Mouse (Mus musculus): Measurements from ENCODE around the gene Mrps5. TPM values are rescaled to one million over a fixed set of nuclear protein-coding genes. Genes with fewer than 3 reads are reported as not detected.

Mrps5 gene
- polyA plus RNA-seq (2015; fragmentation: Nextera tagmentation; extraction: Ambion mirVana) = 75.0 and 85.2 TPM in 2 replicates

DNA sequence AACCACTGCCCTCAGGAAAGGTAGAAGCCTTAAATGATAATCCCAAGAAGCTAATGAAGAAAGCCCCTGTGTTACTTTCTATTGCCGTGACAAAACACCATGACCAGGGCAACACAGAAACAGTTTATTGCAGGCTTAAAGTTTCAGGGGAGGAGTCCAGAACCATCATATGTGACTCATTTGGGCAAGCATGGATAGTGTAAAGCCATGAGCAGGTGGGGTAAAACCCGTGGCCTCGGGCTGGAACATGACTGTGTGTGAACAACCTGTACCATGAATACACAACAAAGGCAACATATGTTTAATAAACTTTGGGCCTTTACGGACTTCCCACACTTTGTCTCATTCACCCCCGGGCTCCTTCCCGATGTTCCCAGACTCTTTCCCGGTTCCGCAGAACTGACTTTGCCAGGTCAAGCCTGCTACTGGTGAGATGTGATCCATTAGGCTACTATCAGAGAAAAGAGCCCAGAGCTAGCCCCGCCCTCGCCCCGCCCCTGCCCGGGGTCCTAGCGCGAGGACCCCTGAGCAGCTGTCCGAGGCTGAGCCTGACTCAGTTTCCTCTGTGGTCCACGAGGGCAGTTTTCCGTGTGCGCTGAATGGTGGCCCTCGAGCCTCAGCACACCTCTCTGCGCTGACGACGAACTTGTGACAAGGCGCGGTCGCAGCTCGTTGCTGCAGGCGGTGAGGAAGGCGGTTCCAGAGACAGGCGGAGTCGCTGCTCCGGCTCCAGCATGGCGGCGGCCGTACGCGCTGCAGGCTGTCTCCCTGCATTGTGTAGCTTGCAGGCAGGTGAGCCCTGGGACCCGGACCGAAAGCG is at the start of gene Mrps5, which contains the start of gene Zfp661:
TSS of gene Mrps5 (plus strand) at position 529 of the 820 bp plus-strand sequence.
TSS of gene Zfp661 (minus strand) at position 401 of the 820 bp plus-strand sequence.

DNA sequence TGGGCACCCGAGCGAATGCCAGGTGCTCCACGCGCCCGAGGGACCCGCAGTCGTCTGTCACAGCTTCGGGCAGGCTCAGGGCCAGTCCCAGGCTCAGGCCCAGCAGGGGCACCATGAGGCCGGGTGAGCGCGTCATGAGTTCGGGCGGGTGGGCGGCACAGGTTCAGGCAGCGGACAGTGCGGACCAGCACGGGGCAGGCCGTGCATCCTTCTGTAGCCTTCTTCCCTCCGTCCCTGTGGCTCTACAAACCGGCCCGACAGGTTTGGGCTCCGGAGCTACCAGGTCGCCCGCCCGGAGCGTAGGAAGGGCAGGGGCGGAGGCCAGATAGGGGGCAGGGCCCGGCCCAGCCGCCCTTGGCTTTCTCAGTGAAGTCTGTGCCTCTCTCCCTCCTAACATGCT is 45.8 kb upstream of the Mrps5 start, which contains the start of gene Prom2:
TSS of gene Prom2 (minus strand) at position 283 of the 400 bp plus-strand sequence.

DNA sequence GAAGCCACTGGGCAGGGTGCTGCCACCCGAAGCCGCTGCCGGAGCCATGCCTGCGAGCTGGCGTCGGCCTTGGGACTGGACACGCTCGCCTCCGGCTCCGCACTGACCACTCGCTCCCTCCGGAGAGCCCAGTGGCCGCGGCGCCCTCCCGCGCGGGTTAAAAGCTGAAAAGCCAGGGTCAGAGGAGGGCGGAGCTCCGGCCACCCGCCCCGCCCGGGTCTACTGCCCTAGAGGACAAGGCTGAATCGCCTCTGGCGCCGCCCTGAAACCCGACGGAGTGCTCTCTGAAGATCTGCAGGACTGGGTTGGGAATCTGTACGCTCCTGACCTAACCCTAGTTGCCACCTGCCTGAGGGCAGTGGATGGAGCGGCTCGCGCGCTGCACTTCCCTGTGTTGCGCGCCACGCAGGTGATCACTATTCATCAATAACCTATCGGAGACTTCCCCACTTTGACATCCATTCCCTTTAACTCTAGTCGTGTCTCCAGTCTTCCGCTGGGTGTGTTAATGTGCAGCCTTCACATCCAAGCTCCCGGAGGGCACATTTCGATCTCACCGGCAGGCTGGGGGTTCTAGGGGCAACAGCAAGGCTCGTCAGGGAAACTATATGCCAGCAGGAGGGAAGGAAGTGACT is 69.2 kb downstream of the Mrps5 start, which contains the start of gene Mal:
TSS of gene Mal (minus strand) at position 610 of the 635 bp plus-strand sequence.

Other genes with a start within 250 kb of the Mrps5 start
- not detected in 2 replicates for gene Astl, start 248.6 kb upstream of the Mrps5 start, polyA plus RNA-seq (2015; fragmentation: Nextera tagmentation; extraction: Ambion mirVana)
- 0.66 and 0.82 TPM in 2 replicates for gene Adra2b, start 224.0 kb upstream of the Mrps5 start, polyA plus RNA-seq (2015; fragmentation: Nextera tagmentation; extraction: Ambion mirVana)
- 0.21 and 0.23 TPM in 2 replicates for gene Gpat2, start 162.0 kb upstream of the Mrps5 start, polyA plus RNA-seq (2015; fragmentation: Nextera tagmentation; extraction: Ambion mirVana)
- 20.4 and 22.1 TPM in 2 replicates for gene Fahd2a, start 142.7 kb upstream of the Mrps5 start, polyA plus RNA-seq (2015; fragmentation: Nextera tagmentation; extraction: Ambion mirVana)
- 10.5 and 12.3 TPM in 2 replicates for gene Kcnip3, start 65.1 kb upstream of the Mrps5 start, polyA plus RNA-seq (2015; fragmentation: Nextera tagmentation; extraction: Ambion mirVana)
- gene Prom2, start 45.8 kb upstream of the Mrps5 start, polyA plus RNA-seq (2015; fragmentation: Nextera tagmentation; extraction: Ambion mirVana) = 25.0 and 30.1 TPM in 2 replicates
- 2.0 and 2.1 TPM in 2 replicates for gene Zfp661, start 128 bp upstream of the Mrps5 start, polyA plus RNA-seq (2015; fragmentation: Nextera tagmentation; extraction: Ambion mirVana)
- gene Mal, start 69.5 kb downstream of the Mrps5 start, polyA plus RNA-seq (2015; fragmentation: Nextera tagmentation; extraction: Ambion mirVana) = 126 and 139 TPM in 2 replicates
- gene Mall, start 142.7 kb downstream of the Mrps5 start, polyA plus RNA-seq (2015; fragmentation: Nextera tagmentation; extraction: Ambion mirVana) = 6.4 and 6.7 TPM in 2 replicates
- 14.9 and 19.7 TPM in 2 replicates for gene Nphp1, start 201.7 kb downstream of the Mrps5 start, polyA plus RNA-seq (2015; fragmentation: Nextera tagmentation; extraction: Ambion mirVana)
- gene Mtln, start 205.3 kb downstream of the Mrps5 start, polyA plus RNA-seq (2015; fragmentation: Nextera tagmentation; extraction: Ambion mirVana) = 46.2 and 55.1 TPM in 2 replicates
- 5.1 and 9.0 TPM in 2 replicates for gene Bub1, start 244.6 kb downstream of the Mrps5 start, polyA plus RNA-seq (2015; fragmentation: Nextera tagmentation; extraction: Ambion mirVana)